Mouse (Mus musculus): ENCODE data around the gene Mt1.

- no peak for TF ChIP-seq POLR2A (IDR thresholded peaks at IDR 0.05; ENCODE audit: borderline replicate concordance, low read depth, low read length)
- TF ChIP-seq CTCF (IDR thresholded peaks at IDR 0.05; ENCODE audit: low read depth, low read length), result no peak
Observed at GRCm38 (mm10) chr8:94180561-94180908, 1.7 kb downstream of the Mt1 start.

All from bone marrow macrophage, adult 2 months (primary cell).